Mouse (Mus musculus) cerebellum, adult 11-12 months (tissue): ENCODE data around the gene Mfge8.

Experiments
- DNase-seq: peaks from one replicate; pipeline ENCODE4 v3.0.0; 2022

The Mfge8 gene

GRCm38 (mm10) chr7:79123465-79123864 is 25.4 kb downstream of the Mfge8 start:
- no peak for DNase-seq

GRCm38 (mm10) chr7:79113848-79114247 is 35.0 kb downstream of the Mfge8 start:
- no peak for DNase-seq

GRCm38 (mm10) chr7:79096492-79096891 is 52.4 kb downstream of the Mfge8 start:
- DNase-seq: no peak

GRCm38 (mm10) chr7:79089111-79089510 is 59.7 kb downstream of the Mfge8 start:
- DNase-seq: no peak
